Mouse (Mus musculus) ES-E14 (cell line): ENCODE results near the gene Snrnp35.

ENCODE experiments used
- CHD2 ChIP-seq: IDR thresholded peaks from 2 replicates; pipeline ENCODE4 v1.6.1; 2014; ENCODE audit warnings: mild to moderate bottlenecking, low read depth, low read length, inconsistent platforms
- MAFK ChIP-seq: IDR thresholded peaks from 2 replicates; pipeline ENCODE4 v1.6.1; 2014; ENCODE audit warnings: mild to moderate bottlenecking, low read depth, low read length, inconsistent platforms; ENCODE audit not compliant: insufficient read depth
- ZNF384 ChIP-seq: IDR thresholded peaks from 2 replicates; pipeline ENCODE4 v1.6.1; 2012; ENCODE audit warnings: low read depth, low read length, inconsistent platforms

DNA sequence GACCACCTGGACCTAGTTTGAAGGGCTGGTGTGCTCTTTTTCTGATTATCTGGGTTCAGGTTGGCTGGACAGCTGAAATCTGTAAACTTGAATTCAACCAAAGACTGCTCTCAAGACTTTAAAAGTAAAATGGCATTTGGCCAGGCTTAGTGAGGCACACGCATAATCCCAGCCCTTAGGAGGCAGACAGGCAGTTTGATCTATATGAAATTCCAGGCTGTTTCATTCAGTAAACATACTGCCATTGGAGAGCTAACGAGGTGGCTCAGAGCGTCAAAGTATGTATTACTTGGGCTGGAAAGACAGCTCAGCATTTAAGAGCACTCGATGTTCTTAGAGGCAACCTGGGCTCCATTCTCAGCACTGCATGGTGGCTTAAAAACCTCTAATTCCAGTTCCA, 8.8 kb downstream of the Snrnp35 start:
- TF ChIP-seq MAFK (no peak), ZNF384 (no peak), CHD2 (no peak)
